Mouse (Mus musculus): ENCODE measurements around the gene Dnmbp.
A peak's percentile ranks its signal among the peaks of the same experiment; 100 is the strongest.

Dnmbp gene

GRCm38 (mm10) chr19:43949111-43949810 lies 9.3 kb upstream of the Dnmbp start:
- DNase-seq (ENCODE audit: low spot score in 2 of 2) = no peak

- DNase-seq (ENCODE audit: low spot score in 2 of 2) = no peak
Measured at GRCm38 (mm10) chr19:43944566-43944965, 4.6 kb upstream of the Dnmbp start.

DNA sequence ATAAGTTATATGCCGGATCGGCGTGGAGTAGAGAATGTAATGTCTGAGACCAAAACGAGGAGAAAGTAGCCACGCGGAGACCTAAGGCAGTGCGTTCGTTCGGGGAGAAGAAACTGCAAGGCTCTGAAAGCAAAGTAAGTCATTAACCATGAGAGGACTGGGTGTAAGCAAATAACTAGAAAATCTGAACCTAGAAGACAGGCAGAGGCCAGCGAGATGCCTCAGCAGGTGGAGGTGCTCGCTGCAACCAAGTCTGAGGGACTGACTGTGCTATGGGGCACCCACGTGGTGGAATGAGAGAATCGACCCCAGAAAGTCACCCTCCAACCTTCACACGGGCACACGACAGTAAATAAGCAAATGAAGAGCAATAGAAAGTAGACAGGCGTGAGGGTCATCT lies 3.1 kb upstream of the Dnmbp start:
- DNase-seq (ENCODE audit: low spot score in 2 of 2) = no peak

GRCm38 (mm10) chr19:43939171-43939768 lies 721 bp downstream of the Dnmbp start:
- DNase-seq (ENCODE audit: low spot score in 2 of 2) = no peak

DNA sequence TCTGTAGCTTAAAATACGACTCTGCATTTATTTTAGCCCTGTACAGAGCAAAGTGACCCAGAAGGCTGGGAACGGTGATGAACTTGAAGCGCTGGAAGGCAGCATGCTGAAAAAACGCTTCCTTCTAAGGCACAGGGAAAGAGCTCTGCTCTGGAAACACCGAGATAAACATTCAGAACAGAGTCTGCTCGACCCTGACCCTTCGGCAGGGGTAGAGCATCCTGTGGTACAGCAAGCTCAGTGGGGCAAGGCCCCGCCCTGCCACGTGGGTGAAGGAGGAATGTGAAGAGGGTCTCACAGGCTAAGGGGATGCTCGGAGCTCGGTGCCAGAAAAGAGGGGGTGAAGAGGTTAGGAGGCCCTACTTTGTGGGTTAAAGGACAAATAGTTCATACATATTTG lies 1.6 kb downstream of the Dnmbp start:
- no peak for DNase-seq (ENCODE audit: low spot score in 2 of 2)

- DNase-seq (ENCODE audit: low spot score in 2 of 2) = no peak
Measured at GRCm38 (mm10) chr19:43930926-43931325, 9.1 kb downstream of the Dnmbp start.

GRCm38 (mm10) chr19:43930366-43930765 lies 9.6 kb downstream of the Dnmbp start:
- no peak for DNase-seq (ENCODE audit: low spot score in 2 of 2)

GRCm38 (mm10) chr19:43929869-43930268 lies 10.1 kb downstream of the Dnmbp start:
- DNase-seq (ENCODE audit: low spot score in 2 of 2) = no peak

GRCm38 (mm10) chr19:43927967-43928366 lies 12.0 kb downstream of the Dnmbp start:
- DNase-seq (ENCODE audit: low spot score in 2 of 2) = no peak

DNA sequence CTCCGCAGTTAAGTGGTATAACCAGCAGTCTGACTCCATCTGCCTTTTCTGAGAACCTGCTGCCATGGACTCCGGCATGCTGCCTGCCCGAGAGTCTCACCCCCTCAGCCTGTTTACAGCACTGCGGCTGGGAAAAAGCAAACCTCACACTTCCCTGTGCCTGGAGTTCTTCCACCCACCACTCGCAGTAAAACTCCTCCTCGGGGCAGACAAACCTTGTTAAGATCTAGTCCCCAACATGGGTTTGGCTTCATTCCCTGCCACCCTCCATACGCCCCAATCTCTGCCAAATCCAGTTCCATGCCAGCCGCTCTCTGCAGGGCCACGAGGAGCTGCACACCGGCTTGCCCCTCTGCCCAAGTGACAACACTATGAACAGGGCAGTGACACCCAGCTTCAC lies 12.9 kb downstream of the Dnmbp start:
- no peak for DNase-seq (ENCODE audit: low spot score in 2 of 2)

- no peak for DNase-seq (ENCODE audit: low spot score in 2 of 2)
Measured at GRCm38 (mm10) chr19:43926141-43926987, 13.6 kb downstream of the Dnmbp start.

DNA sequence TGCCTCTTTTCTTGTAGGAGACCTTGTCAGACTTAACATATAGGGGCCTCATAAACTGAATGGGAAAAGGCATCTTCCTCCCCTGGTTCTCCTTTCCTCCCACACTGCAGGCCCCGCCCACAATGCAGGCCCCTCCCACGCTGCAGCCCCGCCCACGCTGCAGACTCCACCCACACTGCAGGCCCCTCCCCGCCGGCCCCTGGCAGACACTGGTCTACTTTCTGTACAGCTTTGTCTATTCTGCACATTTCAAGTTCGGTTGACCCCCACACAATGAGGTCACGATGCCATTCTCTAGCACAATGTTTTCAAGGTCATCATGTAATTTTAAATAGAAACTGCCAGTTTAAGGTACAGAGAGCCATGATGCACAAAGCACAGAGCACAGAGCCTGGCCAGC lies 15.6 kb downstream of the Dnmbp start:
- DNase-seq (ENCODE audit: low spot score in 2 of 2) = peak in 1 of 2 experiments; percentile 31

DNA sequence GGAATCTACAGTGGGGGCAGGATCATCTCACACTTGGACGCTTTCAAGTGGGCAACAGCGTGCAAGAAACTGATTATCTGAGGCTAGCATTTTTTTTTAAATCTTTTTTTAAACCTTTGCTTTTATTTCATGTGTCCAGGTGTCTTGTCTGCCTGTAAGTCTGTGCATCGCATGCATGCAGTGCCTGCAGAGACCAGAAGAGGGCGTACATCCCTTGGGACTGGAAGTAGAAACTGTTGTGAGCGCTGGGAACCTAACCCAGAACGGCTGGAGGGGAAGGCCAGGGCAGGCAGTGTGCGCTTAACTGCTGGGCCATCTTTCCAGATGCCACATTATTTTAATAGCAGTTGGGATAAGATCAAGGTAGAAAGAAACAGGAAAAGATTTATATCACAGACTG lies 17.0 kb downstream of the Dnmbp start:
- no peak for DNase-seq (ENCODE audit: low spot score in 2 of 2)

DNA sequence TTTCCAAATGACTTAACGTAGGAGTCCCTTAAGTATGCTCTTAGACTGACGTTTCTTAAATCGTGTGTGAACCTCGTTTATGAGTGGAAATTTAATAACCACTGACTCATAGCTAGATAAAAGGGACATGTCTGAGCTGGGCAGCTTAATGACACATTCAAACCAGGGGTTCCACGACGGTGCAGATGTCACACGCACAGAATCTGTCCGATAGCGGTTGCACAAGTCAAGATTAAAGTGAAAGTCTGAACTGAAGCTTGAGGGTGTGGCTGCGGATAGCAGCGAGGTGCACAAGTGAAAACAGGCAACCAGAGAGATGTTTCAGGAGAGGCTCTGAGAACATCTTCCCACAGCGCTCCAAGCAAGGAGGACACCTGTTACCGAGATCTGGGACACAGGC lies 18.6 kb downstream of the Dnmbp start:
- no peak for DNase-seq (ENCODE audit: low spot score in 2 of 2)

- DNase-seq (ENCODE audit: low spot score in 2 of 2) = no peak
Measured at GRCm38 (mm10) chr19:43920453-43921300, 19.3 kb downstream of the Dnmbp start.

DNA sequence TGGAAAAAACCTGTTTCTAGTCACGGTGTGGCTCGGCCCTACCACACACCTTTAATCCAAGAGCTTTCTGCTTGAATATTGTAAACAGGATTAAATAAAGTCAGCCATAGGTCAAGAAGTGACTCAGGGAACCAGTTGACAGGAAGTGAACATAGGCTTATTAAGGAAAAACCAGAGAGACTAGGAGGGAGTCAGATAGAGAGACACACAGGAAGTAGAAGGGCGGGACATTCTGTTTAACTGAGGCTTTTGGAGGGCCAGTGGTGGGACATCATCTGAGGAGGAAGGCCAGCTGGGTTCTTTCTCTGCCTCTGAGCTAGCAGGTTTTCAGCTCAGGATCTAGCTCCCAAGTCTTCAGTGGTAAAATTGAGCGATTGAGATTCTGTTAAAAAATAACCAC lies 20.1 kb downstream of the Dnmbp start:
- DNase-seq (ENCODE audit: low spot score in 2 of 2) = no peak

DNA sequence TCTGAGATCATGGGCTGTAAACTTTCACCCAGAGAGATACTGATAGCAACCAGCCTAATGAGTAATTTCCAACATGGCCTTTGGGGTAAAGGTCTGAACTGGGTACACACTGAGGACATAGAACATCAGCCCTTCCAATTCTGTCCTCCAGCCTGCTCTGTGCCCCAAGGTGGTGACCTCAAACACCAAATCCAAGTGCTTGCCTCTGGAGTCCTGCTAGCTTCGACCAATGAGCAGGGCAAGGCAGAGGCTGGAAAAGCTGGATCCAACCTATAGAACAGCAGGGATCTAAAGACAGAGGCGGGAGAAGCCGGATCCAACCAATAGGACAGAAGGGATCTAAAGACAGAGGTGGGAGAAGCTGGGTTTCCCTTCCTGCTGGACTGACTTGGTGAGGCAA lies 21.2 kb downstream of the Dnmbp start:
- DNase-seq (ENCODE audit: low spot score in 2 of 2) = no peak

- DNase-seq (ENCODE audit: low spot score in 2 of 2) = no peak
Measured at GRCm38 (mm10) chr19:43917763-43918162, 22.2 kb downstream of the Dnmbp start.

- no peak for DNase-seq (ENCODE audit: low spot score in 2 of 2)
Measured at GRCm38 (mm10) chr19:43917406-43917691, 22.6 kb downstream of the Dnmbp start.

- no peak for DNase-seq (ENCODE audit: low spot score in 2 of 2)
Measured at GRCm38 (mm10) chr19:43916586-43917405, 23.2 kb downstream of the Dnmbp start.

- DNase-seq (ENCODE audit: low spot score in 2 of 2) = no peak
Measured at GRCm38 (mm10) chr19:43915431-43915830, 24.6 kb downstream of the Dnmbp start.

All from spleen, postnatal 4 days (tissue).